Mouse (Mus musculus) embryonic fibroblast, embryonic 13.5 days (primary cell): Measurements from ENCODE around the gene Gm21083.
"Not testable (repeated sequence)": the region's sequence is repeated elsewhere in the genome, so short reads cannot be mapped to it uniquely, and the experiment has no call there.

Experiments used
- CTCF ChIP-seq: IDR thresholded peaks from 2 replicates; pipeline ENCODE4 v1.5.1; 2011; ENCODE audit warnings: mild to moderate bottlenecking, control low read depth, low read length, moderate library complexity, borderline replicate concordance; ENCODE audit not compliant: insufficient read depth
- POLR2A ChIP-seq: IDR thresholded peaks from 2 replicates; pipeline ENCODE4 v1.6.1; 2011; ENCODE audit warnings: low read depth, mild to moderate bottlenecking, control low read depth, low read length, moderate library complexity

GRCm38 (mm10) chr5:15548642-15549041 is 28.5 kb upstream of the Gm21083 start:
- TF ChIP-seq CTCF, POLR2A: not testable (repeated sequence)
